Mouse (Mus musculus) neural tube, embryonic 14.5 days (tissue): ENCODE results near the gene Kcnc1. TPM values are rescaled to one million over a fixed set of nuclear protein-coding genes. Genes with fewer than 3 reads are reported as not detected.

Source experiments
- ATAC-seq: fragments of 200-750 bp; cut with Nextera tagmentation; 2 replicates; pipeline ENCODE4 v1.8.0; 2017; ENCODE audit warnings: low read depth, mild to moderate bottlenecking, moderate TSS enrichment, moderate library complexity
- H3K27ac ChIP-seq: fragments of 300-500 bp; sonication (generic); 2 replicates; pipeline ENCODE4 v1.5.1; 2014; ENCODE audit warnings: low read depth, mild to moderate bottlenecking, control low read depth, low read length, moderate library complexity, mixed read lengths
- H3K27me3 ChIP-seq: fragments of 300-500 bp; sonication (generic); 2 replicates; pipeline ENCODE4 v1.6.1; 2014; ENCODE audit warnings: low read length; ENCODE audit not compliant: control insufficient read depth, insufficient read depth
- H3K36me3 ChIP-seq: fragments of 300-500 bp; sonication (generic); 2 replicates; pipeline ENCODE4 v1.6.1; 2014; ENCODE audit warnings: low read length, mixed read lengths; ENCODE audit not compliant: control insufficient read depth, insufficient read depth
- H3K4me1 ChIP-seq: fragments of 300-500 bp; sonication (generic); 2 replicates; pipeline ENCODE4 v1.6.1; 2014; ENCODE audit warnings: low read length; ENCODE audit not compliant: control insufficient read depth, insufficient read depth
- H3K4me2 ChIP-seq: fragments of 300-500 bp; sonication (generic); 2 replicates; pipeline ENCODE4 v1.6.1; 2014; ENCODE audit warnings: mild to moderate bottlenecking, low read depth, low read length, control low read depth
- H3K4me3 ChIP-seq: fragments of 300-500 bp; sonication (generic); 2 replicates; pipeline ENCODE4 v1.5.1; 2014; ENCODE audit warnings: low read depth, low read length, control low read depth, mixed read lengths
- H3K9ac ChIP-seq: fragments of 300-500 bp; sonication (generic); replicated peaks from 2 replicates; pipeline ENCODE4 v1.6.1; 2014; ENCODE audit warnings: low read depth, mild to moderate bottlenecking, control low read depth, low read length, mixed read lengths
- H3K9me3 ChIP-seq: fragments of 300-500 bp; sonication (generic); 2 replicates; pipeline ENCODE4 v1.6.1; 2016; ENCODE audit warnings: low read length; ENCODE audit not compliant: control insufficient read depth
- WGBS: fragments of 180-500 bp; shearing (Covaris S2); extraction: QIAGEN DNeasy Blood & Tissue Kit; methylation state at CpG from one replicate; pipeline ENCODE4 v1.1.7; 2014; 5-methylcytosine and 5-hydroxymethylcytosine counted together
- polyA plus RNA-seq: library from polyadenylated mRNA; unstranded; fragments of >200 nt; fragmentation: Nextera tagmentation; extraction: Ambion mirVana; gene quantifications from 2 replicates; pipeline ENCODE4 v1.2.1, GENCODE M21; 2014

Gene Kcnc1
- polyA plus RNA-seq, 1 experiment from 2014 or later, result 20.5 TPM

DNA sequence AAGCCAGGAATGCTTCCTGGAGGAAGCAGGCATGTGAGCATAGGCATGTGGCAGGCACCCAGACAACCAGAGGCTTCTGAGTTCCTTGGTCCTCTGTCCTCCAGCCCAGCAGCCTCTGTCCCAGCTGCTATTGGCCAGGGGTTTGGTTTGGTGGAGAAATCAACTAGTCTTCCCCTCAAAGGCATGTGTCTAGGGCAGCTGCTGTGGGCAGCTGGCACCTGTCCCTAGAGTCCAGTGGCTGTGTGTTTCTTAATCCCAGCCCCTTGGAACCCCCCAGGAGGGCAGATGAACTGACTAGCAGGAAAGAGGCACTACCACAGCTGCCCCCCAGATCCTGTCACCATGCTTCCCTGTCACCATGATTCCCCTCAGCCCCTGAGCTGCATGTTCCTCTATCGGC lies 30.5 kb upstream of the Kcnc1 start:
- no peak overlapping the region for H3K4me3 ChIP-seq
- no peaks in the 10 kb centered on the region for H3K4me1 ChIP-seq
- WGBS, result 77% methylated on average over 1 of the region's 1 CpGs

DNA sequence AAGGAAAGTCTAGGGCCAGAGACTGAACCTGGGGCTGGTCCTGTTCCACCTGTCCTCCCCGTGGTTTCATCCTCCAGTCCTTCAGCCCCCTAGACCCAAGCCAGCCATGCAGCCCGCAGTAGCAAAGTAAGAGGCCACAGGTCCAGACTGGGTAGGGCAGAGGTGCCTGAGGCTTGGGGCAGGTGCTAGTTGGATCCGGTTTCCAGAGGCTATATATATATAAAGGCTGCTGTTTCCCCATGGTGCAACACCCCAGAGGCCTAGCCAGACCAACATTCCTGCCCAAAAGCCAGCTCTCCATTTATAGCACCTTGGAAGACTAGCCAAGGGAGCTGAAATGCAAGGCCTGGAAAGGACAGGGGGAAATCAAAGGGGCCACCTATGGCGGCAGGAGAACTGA lies 25.2 kb upstream of the Kcnc1 start:
- H3K4me2 ChIP-seq, result no peak overlapping the region
- ATAC-seq, result no peak
- H3K36me3 ChIP-seq, result no peaks in the 10 kb centered on the region
- no peaks in the 10 kb centered on the region for H3K9me3 ChIP-seq
- peaks cover 12% of the 10 kb centered on the region for H3K27me3 ChIP-seq
- H3K27ac ChIP-seq, result no peak overlapping the region
- 85% methylated on average over 4 of the region's 4 CpGs for WGBS
- H3K9ac ChIP-seq, result no peak overlapping the region
- no peaks in the 10 kb centered on the region for H3K4me1 ChIP-seq
- no peak overlapping the region for H3K4me3 ChIP-seq

More for the DNA sequence above, 30.5 kb upstream of the Kcnc1 start:
- Histone ChIP-seq H3K27me3 (no peaks in the 10 kb centered on the region), H3K36me3 (no peaks in the 10 kb centered on the region), H3K9ac (no peak overlapping the region), H3K9me3 (no peaks in the 10 kb centered on the region), H3K4me2 (no peak overlapping the region), H3K27ac (no peak overlapping the region)
- ATAC-seq, result no peak

DNA sequence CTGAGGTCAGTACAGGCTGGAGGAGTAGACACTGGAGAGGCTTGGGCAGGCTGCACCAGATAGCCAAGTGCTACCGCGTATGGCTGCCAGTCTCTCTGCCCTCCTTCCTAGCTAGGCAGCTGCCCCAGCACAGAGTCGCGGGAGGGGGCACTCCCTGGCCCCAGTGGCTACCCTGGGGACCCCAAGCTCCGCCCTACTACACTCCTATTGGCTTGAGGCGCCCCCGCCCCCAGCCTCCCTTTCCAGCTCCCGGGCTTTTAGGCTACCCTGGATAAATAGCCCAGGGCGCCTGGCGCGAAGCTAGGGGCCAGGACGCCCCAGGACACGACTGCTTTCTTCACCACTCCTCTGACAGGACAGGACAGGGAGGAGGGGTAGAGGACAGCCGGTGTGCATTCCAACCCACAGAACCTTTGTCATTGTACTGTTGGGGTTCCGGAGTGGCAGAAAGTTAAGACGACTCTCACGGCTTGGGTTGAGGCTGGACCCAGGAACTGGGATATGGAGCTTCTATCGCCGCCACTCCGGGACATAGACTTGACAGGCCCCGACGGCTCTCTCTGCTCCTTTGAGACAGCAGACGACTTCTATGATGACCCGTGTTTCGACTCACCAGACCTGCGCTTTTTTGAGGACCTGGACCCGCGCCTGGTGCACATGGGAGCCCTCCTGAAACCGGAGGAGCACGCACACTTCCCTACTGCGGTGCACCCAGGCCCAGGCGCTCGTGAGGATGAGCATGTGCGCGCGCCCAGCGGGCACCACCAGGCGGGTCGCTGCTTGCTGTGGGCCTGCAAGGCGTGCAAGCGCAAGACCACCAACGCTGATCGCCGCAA lies 19.9 kb upstream of the Kcnc1 start, which contains the start of gene Myod1:
TSS of gene Myod1 (plus strand) at position 303 of the 836 bp plus-strand sequence.
- Histone ChIP-seq H3K4me2 (peak within 1 kb of the TSS; percentile 37; the same call in 1 of the 2 replicates), H3K4me3 (peak within 1 kb of the TSS; percentile 23), H3K9ac (0 out of 2 replicates have a peak within 1 kb of the TSS, but pooled peaks have one; percentile 21), H3K4me1 (0 out of 2 replicates have a peak, but pooled peaks cover 7% of the 10 kb centered on the region), H3K27me3 (peaks cover 44% of the 10 kb centered on the region), H3K27ac (no peak within 1 kb of the TSS), H3K9me3 (no peaks in the 10 kb centered on the region), H3K36me3 (no peaks in the 10 kb centered on the region)
- peak; percentile 29; the same call in 1 of the 2 replicates for ATAC-seq
- WGBS, result 4% methylated on average over 44 of the region's 44 CpGs

DNA sequence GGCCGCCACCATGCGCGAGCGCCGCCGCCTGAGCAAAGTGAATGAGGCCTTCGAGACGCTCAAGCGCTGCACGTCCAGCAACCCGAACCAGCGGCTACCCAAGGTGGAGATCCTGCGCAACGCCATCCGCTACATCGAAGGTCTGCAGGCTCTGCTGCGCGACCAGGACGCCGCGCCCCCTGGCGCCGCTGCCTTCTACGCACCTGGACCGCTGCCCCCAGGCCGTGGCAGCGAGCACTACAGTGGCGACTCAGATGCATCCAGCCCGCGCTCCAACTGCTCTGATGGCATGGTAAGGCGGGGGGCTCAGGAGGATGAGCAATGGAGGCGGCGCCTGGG lies 19.3 kb upstream of the Kcnc1 start:
- Histone ChIP-seq H3K36me3 (no peaks in the 10 kb centered on the region), H3K4me1 (0 out of 2 replicates have a peak, but pooled peaks cover 7% of the 10 kb centered on the region), H3K9me3 (no peaks in the 10 kb centered on the region), H3K4me3 (peak overlapping the region; percentile 23), H3K27me3 (peaks cover 44% of the 10 kb centered on the region), H3K9ac (0 out of 2 replicates have a peak overlapping the region, but pooled peaks have one; percentile 21), H3K27ac (no peak overlapping the region), H3K4me2 (peak overlapping the region; percentile 37; the same call in 1 of the 2 replicates)
- WGBS, result under 1% methylated on average over 31 of the region's 33 CpGs
- ATAC-seq, result peak; percentile 79

DNA sequence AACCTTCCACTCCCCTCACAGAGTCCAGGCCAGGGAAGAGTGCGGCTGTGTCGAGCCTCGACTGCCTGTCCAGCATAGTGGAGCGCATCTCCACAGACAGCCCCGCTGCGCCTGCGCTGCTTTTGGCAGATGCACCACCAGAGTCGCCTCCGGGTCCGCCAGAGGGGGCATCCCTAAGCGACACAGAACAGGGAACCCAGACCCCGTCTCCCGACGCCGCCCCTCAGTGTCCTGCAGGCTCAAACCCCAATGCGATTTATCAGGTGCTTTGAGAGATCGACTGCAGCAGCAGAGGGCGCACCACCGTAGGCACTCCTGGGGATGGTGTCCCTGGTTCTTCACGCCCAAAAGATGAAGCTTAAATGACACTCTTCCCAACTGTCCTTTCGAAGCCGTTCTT lies 18.2 kb upstream of the Kcnc1 start:
- 4% methylated on average over 22 of the region's 22 CpGs for WGBS
- H3K4me1 ChIP-seq, result 0 out of 2 replicates have a peak, but pooled peaks cover 7% of the 10 kb centered on the region
- H3K27ac ChIP-seq, result no peak overlapping the region
- ATAC-seq, result no peak
- peak overlapping the region; percentile 22; the same call in 1 of the 2 replicates for H3K4me2 ChIP-seq
- H3K36me3 ChIP-seq, result no peaks in the 10 kb centered on the region
- no peak overlapping the region for H3K9ac ChIP-seq
- no peaks in the 10 kb centered on the region for H3K9me3 ChIP-seq
- H3K4me3 ChIP-seq, result no peak overlapping the region
- H3K27me3 ChIP-seq, result peaks cover 44% of the 10 kb centered on the region

DNA sequence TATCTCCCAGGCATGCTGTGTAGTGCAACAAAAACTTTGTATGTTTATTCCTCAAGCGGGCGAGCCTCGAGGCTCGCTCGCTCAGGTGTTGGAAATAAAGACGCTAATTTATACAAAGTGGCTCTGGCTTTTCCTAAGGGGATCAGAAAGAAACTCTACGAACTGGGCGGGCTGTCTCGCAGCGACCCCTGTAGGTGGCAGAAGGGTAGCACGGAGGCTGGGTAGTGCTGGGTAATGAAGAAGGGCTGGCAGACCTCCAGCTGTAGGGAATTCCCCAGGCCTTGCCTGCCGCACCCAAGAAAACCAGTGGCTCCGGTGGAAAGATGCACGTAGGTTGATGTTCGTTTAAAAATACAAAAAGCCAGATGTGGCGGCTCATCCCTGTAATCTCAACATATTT lies 17.3 kb upstream of the Kcnc1 start:
- H3K27ac ChIP-seq, result no peak overlapping the region
- no peaks in the 10 kb centered on the region for H3K9me3 ChIP-seq
- H3K4me3 ChIP-seq, result no peak overlapping the region
- H3K9ac ChIP-seq, result no peak overlapping the region
- H3K4me1 ChIP-seq, result 0 out of 2 replicates have a peak, but pooled peaks cover 7% of the 10 kb centered on the region
- WGBS, result 6% methylated on average over 16 of the region's 16 CpGs
- no peak for ATAC-seq
- H3K36me3 ChIP-seq, result no peaks in the 10 kb centered on the region
- no peak overlapping the region for H3K4me2 ChIP-seq
- peaks cover 44% of the 10 kb centered on the region for H3K27me3 ChIP-seq

DNA sequence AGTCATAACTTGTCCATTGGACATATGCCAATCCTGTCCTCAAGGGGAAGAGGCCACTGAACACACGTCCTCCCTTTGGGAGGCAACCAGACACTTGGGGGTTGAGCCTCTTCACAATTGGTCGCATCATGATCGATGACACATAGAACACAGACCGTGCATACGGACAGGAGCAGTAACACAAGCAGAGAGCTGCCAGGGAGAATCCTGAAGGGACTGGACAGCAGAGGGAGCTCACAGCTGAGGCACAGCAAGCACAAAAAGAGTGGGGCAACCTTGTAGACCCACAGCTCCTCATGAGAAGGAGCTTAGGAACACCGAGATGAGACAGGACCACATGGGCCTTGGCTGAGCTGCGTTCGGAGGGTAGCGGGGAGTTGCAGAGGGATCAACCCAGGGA lies 15.7 kb upstream of the Kcnc1 start:
- Histone ChIP-seq H3K27ac (no peak overlapping the region), H3K4me3 (no peak overlapping the region), H3K9me3 (no peaks in the 10 kb centered on the region), H3K27me3 (peaks cover 36% of the 10 kb centered on the region), H3K9ac (no peak overlapping the region), H3K36me3 (no peaks in the 10 kb centered on the region), H3K4me2 (no peak overlapping the region), H3K4me1 (0 out of 2 replicates have a peak, but pooled peaks cover 7% of the 10 kb centered on the region)
- no peak for ATAC-seq
- 65% methylated on average over 9 of the region's 9 CpGs for WGBS

DNA sequence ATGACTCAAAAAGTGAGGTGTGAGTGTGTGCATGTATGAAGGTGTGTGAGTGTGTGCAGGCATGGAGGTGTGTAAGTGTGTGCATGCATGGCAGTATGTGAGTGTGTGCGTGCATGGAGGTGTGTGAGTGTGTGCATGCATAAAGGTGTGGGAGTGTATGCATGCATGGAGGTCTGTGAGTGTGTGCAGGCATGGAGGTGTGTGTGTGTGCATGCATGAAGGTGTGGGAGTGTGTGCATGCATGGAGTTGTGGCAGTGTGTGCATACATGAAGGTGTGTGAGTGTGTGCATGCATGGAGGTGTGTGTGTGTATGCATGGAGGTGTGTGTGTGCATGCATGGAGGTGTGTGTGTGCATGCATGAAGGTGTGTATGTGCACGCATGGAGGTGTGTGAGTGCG lies 8.9 kb upstream of the Kcnc1 start:
- WGBS, result 88% methylated on average over 3 of the region's 3 CpGs
- Histone ChIP-seq H3K4me2 (no peak overlapping the region), H3K27me3 (no peaks in the 10 kb centered on the region), H3K4me1 (no peaks in the 10 kb centered on the region), H3K9ac (no peak overlapping the region), H3K36me3 (no peaks in the 10 kb centered on the region), H3K9me3 (no peaks in the 10 kb centered on the region), H3K27ac (no peak overlapping the region), H3K4me3 (no peak overlapping the region)
- ATAC-seq, result no peak

DNA sequence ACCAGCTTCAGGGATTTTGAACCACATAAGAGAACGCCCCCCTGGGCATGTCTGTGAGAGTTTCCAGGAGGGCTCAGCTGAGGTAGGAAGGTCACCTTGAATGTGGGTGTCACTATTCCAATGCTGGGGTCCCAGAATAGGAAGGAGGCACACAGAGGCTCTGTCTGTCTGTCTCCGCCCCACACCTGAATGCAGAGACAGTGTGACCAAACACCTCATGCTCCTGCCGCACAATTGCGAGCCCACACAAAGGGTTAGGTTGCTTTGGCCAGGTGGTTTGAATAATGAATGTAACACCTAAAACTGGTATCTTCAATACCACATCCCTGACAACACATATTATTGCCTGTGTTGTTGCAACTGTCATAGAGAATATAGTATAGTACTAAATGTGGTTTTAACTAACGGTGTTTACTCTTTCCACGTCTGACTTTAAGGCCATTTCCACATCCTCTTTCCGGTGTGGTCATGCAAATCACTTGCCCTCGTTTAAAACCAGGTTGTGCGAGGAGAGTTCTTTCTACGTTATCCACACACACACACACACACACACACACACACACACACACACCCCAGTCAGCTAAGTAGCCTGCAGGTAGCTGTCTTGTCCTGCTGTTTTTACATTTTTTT lies 6.7 kb upstream of the Kcnc1 start:
- Histone ChIP-seq H3K27me3 (0 out of 2 replicates have a peak, but pooled peaks cover 3% of the 10 kb centered on the region), H3K4me2 (no peak overlapping the region), H3K27ac (no peak overlapping the region), H3K9ac (no peak overlapping the region), H3K4me3 (no peak overlapping the region), H3K4me1 (no peaks in the 10 kb centered on the region), H3K36me3 (no peaks in the 10 kb centered on the region), H3K9me3 (no peaks in the 10 kb centered on the region)
- 85% methylated on average over 10 of the region's 10 CpGs for WGBS
- ATAC-seq, result no peak
